Mouse (Mus musculus) limb, embryonic 14.5 days (tissue): ENCODE measurements around the gene Gm43720. TPM values are rescaled to one million over a fixed set of nuclear protein-coding genes. Genes with fewer than 3 reads are reported as not detected.
A peak's percentile ranks its signal among the peaks of the same experiment; 100 is the strongest.

Experiments
- ATAC-seq: fragments of 200-750 bp; cut with Nextera tagmentation; 2 replicates; pipeline ENCODE4 v1.8.0; 2017; ENCODE audit warnings: low read depth, moderate number of reproducible peaks, moderate TSS enrichment; ENCODE audit not compliant: low FRiP score
- DNase-seq: peaks from one replicate; pipeline ENCODE4 v3.0.0-alpha.2; 2015; ENCODE audit warnings: low spot score
- H3K27ac ChIP-seq: fragments of 300-500 bp; sonication (generic); replicated peaks from 2 replicates; pipeline ENCODE4 v1.5.1; 2014; ENCODE audit warnings: low read depth, mild to moderate bottlenecking, low read length, moderate library complexity, mixed read lengths
- H3K27me3 ChIP-seq: fragments of 300-500 bp; sonication (generic); 2 replicates; pipeline ENCODE4 v1.6.1; 2014; ENCODE audit warnings: low read length, mixed read lengths; ENCODE audit not compliant: control insufficient read depth, insufficient read depth
- H3K36me3 ChIP-seq: fragments of 300-500 bp; sonication (generic); 2 replicates; pipeline ENCODE4 v1.6.1; 2014; ENCODE audit warnings: mild to moderate bottlenecking, low read length, moderate library complexity, mixed read lengths; ENCODE audit not compliant: control insufficient read depth, insufficient read depth
- H3K4me1 ChIP-seq: fragments of 300-500 bp; sonication (generic); 2 replicates; pipeline ENCODE4 v1.6.1; 2014; ENCODE audit warnings: antibody characterized with exemption, low read length, mixed read lengths; ENCODE audit not compliant: control insufficient read depth, insufficient read depth
- H3K4me2 ChIP-seq: fragments of 300-500 bp; sonication (generic); replicated peaks from 2 replicates; pipeline ENCODE4 v1.6.1; 2014; ENCODE audit warnings: low read depth, mild to moderate bottlenecking, low read length, moderate library complexity; ENCODE audit not compliant: severe bottlenecking
- H3K4me3 ChIP-seq: fragments of 300-500 bp; sonication (generic); replicated peaks from 2 replicates; pipeline ENCODE4 v1.5.1; 2014; ENCODE audit warnings: low read length
- H3K9ac ChIP-seq: fragments of 300-500 bp; sonication (generic); 2 replicates; pipeline ENCODE4 v1.6.1; 2014; ENCODE audit warnings: mild to moderate bottlenecking, low read depth, low read length, moderate library complexity; ENCODE audit not compliant: severe bottlenecking
- H3K9me3 ChIP-seq: fragments of 300-500 bp; sonication (generic); 2 replicates; pipeline ENCODE4 v1.6.1; 2016; ENCODE audit warnings: low read length; ENCODE audit not compliant: control insufficient read depth
- POLR2A ChIP-seq: fragments of 200-500 bp; IDR thresholded peaks from 2 replicates; pipeline ENCODE4 v1.8.0; 2012; ENCODE audit warnings: inconsistent platforms, mild to moderate bottlenecking, moderate library complexity, borderline replicate concordance; ENCODE audit not compliant: insufficient read depth, insufficient read length; ENCODE audit errors: extremely low read depth
- WGBS: fragments of 180-500 bp; shearing (Covaris S2); extraction: QIAGEN DNeasy Blood & Tissue Kit; methylation state at CpG from one replicate; pipeline ENCODE4 v1.1.7; 2014; 5-methylcytosine and 5-hydroxymethylcytosine counted together
- polyA plus RNA-seq, 2 experiments: library from polyadenylated mRNA; depleted of rRNA in 1 of 2; stranded (reverse) in 1 of 2; unstranded in 1 of 2; fragments of >200 nt; fragmentation: Nextera tagmentation in 1 of 2; extraction: Ambion mirVana in 1 of 2; gene quantifications; 2 replicates each; pipeline versions ENCODE4 v1.2.1 to v1.2.3; 2012 to 2014

Gene Gm43720
- polyA plus RNA-seq, 2 experiments, result 0.15 to 0.18 TPM

- Histone ChIP-seq H3K27ac (no peak overlapping the region), H3K4me3 (no peak overlapping the region), H3K4me1 (no peaks in the 10 kb centered on the region), H3K9ac (no peak overlapping the region), H3K4me2 (no peak overlapping the region), H3K9me3 (no peaks in the 10 kb centered on the region), H3K36me3 (no peaks in the 10 kb centered on the region), H3K27me3 (no peaks in the 10 kb centered on the region)
- no peak for DNase-seq
- ATAC-seq, result no peak
- no peak for TF ChIP-seq POLR2A
- WGBS, result 75% methylated on average over 3 of the region's 3 CpGs
Observed at GRCm38 (mm10) chr5:138287861-138288260, 8.1 kb upstream of the Gm43720 start.

GRCm38 (mm10) chr5:138283540-138283939 lies 3.8 kb upstream of the Gm43720 start:
- ATAC-seq, result no peak
- H3K27ac ChIP-seq, result no peak overlapping the region
- H3K4me3 ChIP-seq, result no peak overlapping the region
- no peak overlapping the region for H3K4me2 ChIP-seq
- no peak overlapping the region for H3K9ac ChIP-seq
- no peaks in the 10 kb centered on the region for H3K36me3 ChIP-seq
- H3K4me1 ChIP-seq, result peaks cover 10% of the 10 kb centered on the region
- no peak for DNase-seq
- no peak for TF ChIP-seq POLR2A
- WGBS, result 72% methylated on average over 1 of the region's 1 CpGs
- peaks cover 6% of the 10 kb centered on the region; the same call in 1 of the 2 replicates for H3K9me3 ChIP-seq
- no peaks in the 10 kb centered on the region for H3K27me3 ChIP-seq

- 83% methylated on average over 2 of the region's 2 CpGs for WGBS
- TF ChIP-seq POLR2A, result no peak
- peaks cover 15% of the 10 kb centered on the region for H3K4me1 ChIP-seq
- peaks cover 15% of the 10 kb centered on the region for H3K36me3 ChIP-seq
- peaks cover 6% of the 10 kb centered on the region; the same call in 1 of the 2 replicates for H3K9me3 ChIP-seq
- DNase-seq, result no peak
- no peak overlapping the region for H3K27ac ChIP-seq
- H3K9ac ChIP-seq, result no peak overlapping the region
- no peak for ATAC-seq
- H3K4me2 ChIP-seq, result no peak overlapping the region
- H3K27me3 ChIP-seq, result no peaks in the 10 kb centered on the region
- H3K4me3 ChIP-seq, result no peak overlapping the region
Observed at GRCm38 (mm10) chr5:138281798-138282197, 2.0 kb upstream of the Gm43720 start.

GRCm38 (mm10) chr5:138280829-138281228 lies 1.1 kb upstream of the Gm43720 start:
- no peak overlapping the region; the same call in 1 of the 2 replicates for H3K4me3 ChIP-seq
- peak overlapping the region; percentile 69; the same call in 1 of the 2 replicates for H3K4me2 ChIP-seq
- H3K36me3 ChIP-seq, result peaks cover 22% of the 10 kb centered on the region
- 95% methylated on average over 15 of the region's 15 CpGs for whole genome bisulfite sequencing
- no peak overlapping the region for H3K27ac ChIP-seq
- DNase-seq (no peak), ATAC-seq (no peak)
- peaks cover 19% of the 10 kb centered on the region for H3K4me1 ChIP-seq
- no peak overlapping the region for H3K9ac ChIP-seq
- peaks cover 6% of the 10 kb centered on the region; the same call in 1 of the 2 replicates for H3K9me3 ChIP-seq
- no peak for TF ChIP-seq POLR2A
- no peaks in the 10 kb centered on the region for H3K27me3 ChIP-seq

- TF ChIP-seq POLR2A, result no peak
- ATAC-seq (no peak), DNase-seq (no peak)
- H3K36me3 ChIP-seq, result peaks cover 22% of the 10 kb centered on the region
- peaks cover 6% of the 10 kb centered on the region; the same call in 1 of the 2 replicates for H3K9me3 ChIP-seq
- H3K27me3 ChIP-seq, result no peaks in the 10 kb centered on the region
- H3K27ac ChIP-seq, result no peak overlapping the region
- peak overlapping the region; percentile 69 for H3K4me2 ChIP-seq
- peak overlapping the region; percentile 73 for H3K4me3 ChIP-seq
- H3K9ac ChIP-seq, result 0 out of 2 replicates have a peak overlapping the region, but pooled peaks have one; percentile 13
- peaks cover 23% of the 10 kb centered on the region for H3K4me1 ChIP-seq
- WGBS, result 34% methylated on average over 14 of the region's 26 CpGs
Observed at GRCm38 (mm10) chr5:138280425-138280768, 639 bp upstream of the Gm43720 start.

- peaks cover 34% of the 10 kb centered on the region for H3K36me3 ChIP-seq
- no peak overlapping the region for H3K4me3 ChIP-seq
- no peaks in the 10 kb centered on the region for H3K27me3 ChIP-seq
- ATAC-seq, result no peak
- no peak overlapping the region for H3K27ac ChIP-seq
- 85% methylated on average over 7 of the region's 7 CpGs for WGBS
- H3K9me3 ChIP-seq, result peaks cover 6% of the 10 kb centered on the region; the same call in 1 of the 2 replicates
- no peak overlapping the region for H3K9ac ChIP-seq
- TF ChIP-seq POLR2A, result no peak
- DNase-seq, result no peak
- H3K4me2 ChIP-seq, result no peak overlapping the region
- peaks cover 23% of the 10 kb centered on the region for H3K4me1 ChIP-seq
Observed at GRCm38 (mm10) chr5:138277994-138278393, 1.8 kb downstream of the Gm43720 start.
